Mouse (Mus musculus): ENCODE data around the gene Esrra.

Gene Esrra

DNA sequence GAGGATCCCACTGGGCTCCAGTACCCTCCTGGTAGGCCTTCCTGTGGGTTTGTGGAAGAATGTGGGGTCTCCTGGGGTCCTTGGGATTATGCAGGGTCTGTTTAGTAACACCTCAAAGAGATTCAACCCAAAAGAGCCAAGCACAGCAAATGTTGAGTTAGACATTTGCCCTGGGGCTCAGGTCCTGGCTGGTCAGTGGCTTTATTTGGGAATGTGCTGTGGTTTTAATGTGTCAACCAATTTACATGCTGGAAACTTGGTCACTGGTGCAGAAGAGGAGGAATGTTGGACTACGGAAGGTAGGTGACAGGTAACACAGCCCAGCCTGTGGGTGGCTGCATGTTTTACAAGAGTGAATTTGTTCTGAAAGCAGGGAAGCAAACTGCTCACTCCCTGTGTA is 18.6 kb downstream of the Esrra start:
- no peak for DNase-seq (ENCODE audit: low read depth, low spot score)

- DNase-seq (ENCODE audit: low read depth, low spot score), result no peak
Observed at GRCm38 (mm10) chr19:6899641-6900040, 22.0 kb downstream of the Esrra start.

DNA sequence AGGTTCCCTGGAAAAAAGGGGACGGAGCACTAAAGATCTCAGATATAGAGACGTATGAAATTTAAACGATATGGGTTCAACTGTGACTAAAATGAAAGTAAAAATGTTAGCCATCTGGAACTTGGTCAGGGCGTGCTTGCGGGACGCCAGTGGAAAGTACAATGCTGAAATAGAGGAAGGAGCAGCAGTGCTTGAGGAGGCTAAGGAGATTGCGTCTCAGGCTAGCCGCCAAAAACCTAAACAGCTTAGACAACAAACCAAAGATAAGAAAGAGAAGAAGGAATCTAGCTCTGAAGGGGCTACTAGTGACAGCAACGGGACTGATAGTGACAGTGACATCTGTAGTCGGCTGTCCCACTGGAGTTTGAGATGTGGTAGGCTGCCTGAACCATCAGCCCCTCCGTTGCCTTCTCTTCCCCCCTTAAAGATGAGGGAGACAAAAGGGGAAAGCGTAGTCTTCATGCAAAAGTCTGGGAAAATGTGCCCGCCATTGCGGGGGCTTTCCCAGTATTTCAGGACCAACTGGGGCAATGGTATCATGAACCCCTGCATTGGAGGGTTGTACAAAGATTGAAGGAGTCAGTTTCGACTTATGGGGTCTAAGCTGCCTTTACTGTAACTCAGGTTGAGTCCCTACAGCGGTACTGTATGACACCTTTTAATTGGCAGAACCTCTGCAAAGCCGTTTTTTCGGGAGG is 25.9 kb downstream of the Esrra start:
- DNase-seq (ENCODE audit: low read depth, low spot score), result peak; percentile 66

DNA sequence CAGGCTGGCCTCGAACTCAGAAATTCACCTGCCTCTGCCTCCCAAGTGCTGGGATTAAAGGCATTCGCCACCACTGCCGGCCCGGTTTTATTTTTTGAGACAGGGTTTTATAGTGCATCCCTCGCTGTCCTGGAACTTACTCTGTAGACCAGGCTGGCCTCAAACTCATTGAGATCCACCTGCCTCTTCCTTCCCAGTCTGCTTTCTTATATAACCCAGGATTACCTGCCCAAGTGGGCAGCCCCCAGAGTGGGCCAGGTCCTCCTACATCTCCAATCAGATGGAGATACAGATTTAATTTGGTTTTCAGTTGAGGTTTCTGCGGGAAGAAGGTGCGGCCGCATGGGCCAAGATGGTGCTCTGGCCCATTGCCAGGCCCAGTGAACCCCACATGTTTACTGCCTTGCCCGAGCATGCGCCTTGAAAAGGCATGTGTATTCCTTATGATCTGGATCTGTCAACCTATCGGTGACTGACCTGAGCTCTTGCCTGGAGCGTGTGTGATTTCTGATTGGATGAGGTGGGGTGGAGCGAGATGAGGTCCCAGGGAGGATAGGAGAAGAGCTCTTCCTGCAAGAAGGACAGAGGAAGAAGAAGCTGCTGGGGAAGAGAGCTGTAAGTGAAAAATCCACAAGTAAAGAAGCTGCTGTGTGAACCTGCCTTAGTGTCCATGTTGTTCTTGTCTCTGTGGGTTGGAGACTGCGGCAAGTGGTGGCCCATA is 27.7 kb downstream of the Esrra start:
- DNase-seq (ENCODE audit: low read depth, low spot score), result no peak

DNA sequence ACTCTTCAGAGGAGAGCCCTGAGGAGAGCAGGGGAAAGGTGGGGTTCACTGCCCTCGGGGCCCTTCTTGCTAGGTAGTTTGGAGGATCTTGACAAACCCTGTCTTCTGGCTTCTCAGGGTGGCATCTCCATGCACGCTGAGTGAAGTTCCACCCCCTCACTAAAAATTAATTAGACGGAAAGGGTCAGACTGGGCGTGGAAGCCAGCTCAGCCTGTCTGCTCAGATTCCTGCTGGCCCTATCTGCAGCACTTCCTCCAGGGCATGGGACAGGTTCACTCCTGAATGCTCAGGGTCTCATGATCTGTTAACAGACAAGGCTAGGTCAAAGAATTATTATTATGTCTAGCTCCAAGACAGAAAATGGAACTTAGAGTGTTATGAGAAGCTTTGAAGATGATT is 29.1 kb downstream of the Esrra start:
- DNase-seq (ENCODE audit: low read depth, low spot score), result no peak

- DNase-seq (ENCODE audit: low read depth, low spot score), result no peak
Observed at GRCm38 (mm10) chr19:6877965-6878364, 43.6 kb downstream of the Esrra start.

DNA sequence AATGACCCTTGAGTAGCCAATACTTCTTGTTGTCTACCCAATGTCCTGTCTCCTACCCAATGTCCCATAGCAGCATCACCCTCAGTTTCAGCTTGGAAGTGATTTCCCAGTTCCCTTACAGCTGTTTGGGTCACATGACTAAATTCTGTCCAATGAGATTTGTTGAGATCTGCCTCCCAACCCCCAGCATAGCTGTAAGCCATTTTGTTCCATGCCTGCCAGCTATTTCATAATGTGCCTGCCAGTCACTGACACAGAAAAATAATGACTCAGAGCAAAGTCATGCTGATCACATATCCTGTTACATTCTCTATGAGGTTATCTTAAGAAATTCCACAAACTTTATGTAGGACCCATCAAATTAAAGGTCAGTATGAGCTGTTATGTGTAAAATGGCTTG is 44.8 kb downstream of the Esrra start:
- no peak for DNase-seq (ENCODE audit: low read depth, low spot score)

GRCm38 (mm10) chr19:6875834-6876233 is 45.8 kb downstream of the Esrra start:
- DNase-seq (ENCODE audit: low read depth, low spot score), result no peak

- DNase-seq (ENCODE audit: low read depth, low spot score), result no peak
Observed at GRCm38 (mm10) chr19:6874257-6874656, 47.4 kb downstream of the Esrra start.

DNA sequence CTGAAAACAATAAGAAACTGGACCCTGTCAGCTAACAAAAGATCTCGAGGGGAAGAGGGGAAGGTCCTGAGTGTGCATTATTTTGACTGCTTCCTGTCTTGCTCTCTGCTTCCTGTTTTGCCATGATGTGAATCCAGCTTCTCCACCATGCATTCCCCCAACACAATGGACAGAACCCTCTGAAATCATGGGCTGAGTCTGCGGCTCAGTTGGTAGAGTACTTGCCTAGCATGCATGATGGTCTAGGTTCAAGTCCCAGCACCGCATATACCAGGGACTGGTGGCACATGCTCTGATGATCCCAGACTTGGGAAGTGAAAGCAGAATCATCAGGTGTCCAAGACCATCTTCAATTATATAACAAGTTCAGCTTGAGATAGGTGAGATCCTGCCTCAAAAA is 48.9 kb downstream of the Esrra start:
- peak; percentile 50 for DNase-seq (ENCODE audit: low read depth, low spot score)

DNA sequence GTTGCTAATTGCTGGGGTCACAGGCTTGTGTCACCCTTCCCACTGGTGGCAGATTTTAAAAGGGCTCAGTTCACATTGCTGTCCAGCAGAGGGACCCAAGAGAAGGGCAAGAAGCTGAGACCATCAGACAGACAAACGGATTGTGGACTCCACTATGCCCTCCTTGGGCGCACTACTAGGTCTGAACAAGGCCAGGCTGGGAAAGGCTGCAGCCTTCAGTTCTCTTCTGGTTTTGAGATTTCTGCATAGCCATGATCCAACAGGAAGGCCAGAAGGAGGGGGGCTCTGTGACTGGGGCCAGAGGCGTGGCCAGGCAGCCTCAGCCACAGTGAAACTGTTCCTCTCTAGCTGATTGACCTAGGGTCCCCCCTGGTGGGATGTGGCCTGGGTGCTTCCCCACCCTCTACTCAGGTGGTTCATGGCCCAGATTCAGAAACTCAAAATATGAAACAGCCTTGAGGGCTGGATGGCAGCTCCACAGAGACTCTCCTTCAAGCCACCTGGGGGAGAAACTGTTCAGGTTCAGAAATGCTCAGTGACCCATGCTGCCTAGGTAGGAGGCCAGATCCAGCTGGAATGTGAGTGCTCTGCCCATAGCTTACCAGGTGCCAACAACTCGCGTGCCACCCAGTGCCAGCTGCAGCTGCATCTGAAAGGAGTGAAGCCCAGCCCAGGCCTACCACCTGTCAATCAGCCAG is 49.9 kb downstream of the Esrra start:
- peak; percentile 82 for DNase-seq (ENCODE audit: low read depth, low spot score)

DNA sequence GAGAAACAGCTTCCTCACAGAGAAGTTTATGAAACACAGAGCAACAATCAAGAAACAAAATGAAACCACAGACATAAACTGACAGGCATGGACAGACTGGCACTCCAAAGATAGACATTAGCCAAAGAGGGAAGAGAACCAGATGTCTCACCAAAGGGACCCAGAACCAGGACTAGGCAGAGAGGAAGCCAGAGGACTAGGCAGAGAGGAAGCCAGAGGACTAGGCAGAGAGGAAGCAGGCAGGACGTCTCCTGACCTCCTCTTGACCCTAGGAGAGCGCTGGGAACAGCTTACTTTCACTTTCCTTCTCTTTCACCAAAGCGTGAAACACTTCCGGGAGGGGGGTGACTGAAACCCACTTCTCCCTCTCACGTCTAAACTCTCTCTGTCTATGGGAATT is 52.3 kb downstream of the Esrra start:
- peak; percentile 80 for DNase-seq (ENCODE audit: low read depth, low spot score)

DNA sequence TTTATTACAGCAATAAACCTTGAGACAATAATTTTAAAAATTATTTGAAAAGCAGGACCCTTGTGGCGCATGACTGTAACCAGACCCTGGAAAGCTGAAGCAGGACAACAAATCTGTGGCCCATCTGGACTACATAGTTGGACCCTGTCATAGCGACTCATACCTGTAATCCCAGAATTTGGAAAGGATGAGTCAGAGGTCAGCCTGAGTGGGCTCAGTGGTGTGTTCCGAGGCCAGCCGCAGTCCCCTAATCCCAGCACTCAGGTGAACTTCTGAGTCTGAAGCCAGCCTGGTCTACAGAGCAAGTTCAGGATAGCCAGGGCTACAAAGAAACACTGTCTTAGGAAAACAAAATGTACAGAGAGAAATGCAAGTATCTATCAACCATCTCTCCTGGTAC is 60.2 kb downstream of the Esrra start:
- DNase-seq (ENCODE audit: low read depth, low spot score), result no peak
